Mouse (Mus musculus): ENCODE results near the gene 1700030K09Rik.

DNA sequence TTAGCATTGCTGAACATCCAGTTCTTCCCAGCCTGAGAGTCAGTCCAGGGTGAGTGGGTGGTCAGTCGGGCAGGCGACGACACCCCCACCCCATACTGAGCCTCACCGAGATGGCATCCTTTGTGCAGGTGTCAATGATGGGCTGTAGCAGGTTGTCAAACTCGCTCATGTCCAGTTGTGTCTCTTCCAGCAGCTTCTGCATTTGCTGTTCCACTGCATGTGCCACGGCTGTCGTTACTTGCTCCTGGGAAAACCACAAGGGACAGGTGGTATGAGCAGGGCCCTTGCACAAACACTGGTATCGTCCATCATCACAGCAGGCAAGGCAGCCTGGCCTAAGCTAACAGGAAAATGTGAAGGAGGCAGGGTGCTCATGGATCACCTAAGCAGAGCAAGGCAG lies 26.3 kb downstream of the 1700030K09Rik start:
- TF ChIP-seq CTCF (IDR thresholded peaks at IDR 0.05; ENCODE audit: extremely low read depth, insufficient read depth, insufficient read length, insufficient replicate concordance) (no peak), POLR2A (IDR thresholded peaks at IDR 0.05; ENCODE audit: low read depth, low read length) (no peak)
